Mouse (Mus musculus): ENCODE measurements around the gene Fstl1. TPM values are rescaled to one million over a fixed set of nuclear protein-coding genes. Genes with fewer than 3 reads are reported as not detected.

Gene Fstl1
- polyA plus RNA-seq, 1 experiment from 2014 or later: 683 TPM

DNA sequence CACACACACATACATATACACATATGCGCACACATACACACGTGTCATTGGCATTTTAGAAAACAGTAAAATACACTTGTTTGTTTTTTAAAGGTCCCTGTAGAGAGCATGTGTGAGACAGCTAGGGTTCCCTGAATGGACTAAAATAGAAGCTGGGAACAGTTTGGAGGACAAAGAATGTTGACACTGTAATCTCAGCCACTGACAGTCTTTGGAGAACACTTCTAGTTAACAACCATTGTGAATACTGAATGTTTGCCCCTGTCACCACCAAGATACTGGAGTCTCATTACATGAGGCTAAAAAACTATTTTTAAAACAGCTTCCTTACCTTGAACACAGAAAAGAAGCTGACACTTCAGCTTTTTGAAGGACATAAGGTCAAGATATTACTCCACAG is 19.4 kb upstream of the Fstl1 start:
- ATAC-seq (ENCODE audit: insufficient number of reproducible peaks, insufficient read depth, low FRiP score, low TSS enrichment, low read depth): no peak

DNA sequence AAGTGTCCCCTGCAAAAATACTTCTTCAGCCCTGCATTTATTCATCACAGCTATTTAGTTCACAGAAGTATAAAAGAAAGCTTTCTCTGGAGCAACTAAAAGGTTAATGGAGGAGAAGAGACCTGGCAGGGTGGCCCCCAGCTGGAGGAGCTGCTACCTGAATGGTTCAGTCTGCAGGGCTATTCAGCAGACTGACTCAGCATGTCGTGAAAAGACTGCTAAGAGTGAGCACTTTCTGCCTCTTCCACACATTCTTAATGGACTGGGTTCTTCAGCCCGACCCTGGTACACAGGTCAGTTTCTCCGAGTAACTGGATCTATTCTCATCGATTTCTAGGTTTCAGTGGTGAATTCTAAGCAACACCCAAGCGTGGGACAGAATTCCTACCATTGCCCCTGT is 12.9 kb upstream of the Fstl1 start:
- WGBS: 38% methylated on average over 5 of the region's 5 CpGs

More for the DNA sequence above, 19.4 kb upstream of the Fstl1 start:
- H3K4me1 ChIP-seq: peaks cover 14% of the 10 kb centered on the region
- no peak overlapping the region for H3K4me3 ChIP-seq
- WGBS: 80% methylated on average over 2 of the region's 2 CpGs
- H3K27ac ChIP-seq: no peak overlapping the region
- H3K9me3 ChIP-seq: no peaks in the 10 kb centered on the region
- H3K27me3 ChIP-seq: no peaks in the 10 kb centered on the region
- no peaks in the 10 kb centered on the region for H3K36me3 ChIP-seq
- no peak overlapping the region for H3K4me2 ChIP-seq
- H3K9ac ChIP-seq: no peak overlapping the region

DNA sequence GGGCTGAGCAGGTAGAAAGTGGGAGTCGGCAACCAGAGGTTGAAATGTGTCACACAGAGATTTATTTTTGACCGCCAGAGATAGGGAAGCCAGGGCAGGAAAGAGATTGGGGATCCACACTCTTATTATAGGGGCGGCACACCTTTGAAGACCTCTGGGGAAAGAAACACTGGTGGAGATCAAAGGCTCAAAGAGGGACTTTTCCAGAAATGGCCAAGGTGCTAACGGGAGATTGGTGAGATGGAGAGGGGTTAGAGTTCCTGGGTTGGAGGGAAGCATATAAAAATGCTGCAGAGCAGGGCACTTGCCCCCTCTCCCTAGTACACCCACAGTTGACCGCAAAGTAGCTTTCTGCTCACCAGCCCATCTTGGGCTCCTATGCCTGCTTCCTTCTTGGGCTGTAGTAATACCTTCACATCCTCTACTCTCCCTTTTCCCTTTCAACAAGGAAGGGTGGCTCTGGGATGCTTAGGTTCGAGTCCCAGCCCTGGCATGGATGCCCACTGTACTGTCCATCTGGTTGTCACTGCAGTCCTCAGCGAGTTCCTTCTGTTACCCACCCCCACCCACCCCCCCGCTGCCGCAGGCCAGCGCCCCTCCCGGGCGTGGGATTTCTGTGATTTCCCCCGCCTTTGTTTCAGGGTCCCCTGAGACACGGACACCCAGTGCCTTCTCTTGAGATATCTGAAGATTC is 360 bp upstream of the Fstl1 start:
- Histone ChIP-seq H3K27me3 (no peaks in the 10 kb centered on the region), H3K4me2 (peak overlapping the region; percentile 66), H3K4me1 (peaks cover 38% of the 10 kb centered on the region), H3K36me3 (peaks cover 11% of the 10 kb centered on the region), H3K9ac (peak overlapping the region; percentile 98), H3K27ac (peak overlapping the region; percentile 92), H3K9me3 (no peaks in the 10 kb centered on the region), H3K4me3 (peak overlapping the region; percentile 91)
- peak; percentile 21; the same call in 1 of the 2 replicates for ATAC-seq (ENCODE audit: insufficient number of reproducible peaks, insufficient read depth, low FRiP score, low TSS enrichment, low read depth)
- WGBS: 31% methylated on average over 14 of the region's 14 CpGs

More for the DNA sequence above, 12.9 kb upstream of the Fstl1 start:
- no peak overlapping the region for H3K4me2 ChIP-seq
- no peaks in the 10 kb centered on the region for H3K27me3 ChIP-seq
- H3K27ac ChIP-seq: no peak overlapping the region
- H3K4me1 ChIP-seq: peaks cover 16% of the 10 kb centered on the region
- H3K4me3 ChIP-seq: no peak overlapping the region
- H3K36me3 ChIP-seq: no peaks in the 10 kb centered on the region
- no peaks in the 10 kb centered on the region for H3K9me3 ChIP-seq
- H3K9ac ChIP-seq: no peak overlapping the region
- ATAC-seq (ENCODE audit: insufficient number of reproducible peaks, insufficient read depth, low FRiP score, low TSS enrichment, low read depth): no peak

DNA sequence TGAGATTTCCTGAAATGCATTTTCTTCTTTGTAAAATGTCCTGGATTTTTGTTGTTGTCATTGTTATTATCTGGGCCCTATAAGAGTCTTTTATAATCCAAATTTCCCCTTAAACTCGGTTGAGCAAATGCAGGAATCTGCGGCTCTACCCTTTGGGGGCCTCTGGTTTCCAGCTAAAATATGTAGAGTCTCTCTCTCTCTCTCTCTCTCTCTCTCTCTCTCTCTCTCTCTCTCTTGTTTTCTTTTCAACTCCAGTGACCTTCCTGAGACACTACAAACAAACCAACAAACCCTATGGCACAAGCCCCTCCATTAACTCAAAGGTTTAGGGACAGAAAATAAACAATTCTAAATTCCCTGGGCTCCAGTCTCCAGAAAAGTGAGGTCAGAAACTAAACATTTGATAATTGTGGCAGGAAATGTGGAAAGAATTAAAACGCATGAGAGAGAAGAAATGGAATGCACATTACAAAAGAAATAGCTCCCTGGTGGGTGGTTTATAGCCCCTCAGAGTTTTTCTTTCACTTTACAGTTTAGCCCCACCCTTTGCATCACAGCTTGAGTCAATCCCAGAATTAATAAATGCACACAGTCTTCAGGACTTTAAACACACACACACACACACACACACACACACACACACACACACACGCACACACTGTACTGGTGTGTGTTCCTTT is 1.3 kb downstream of the Fstl1 start:
- peaks cover 22% of the 10 kb centered on the region for H3K36me3 ChIP-seq
- no peaks in the 10 kb centered on the region for H3K27me3 ChIP-seq
- H3K4me1 ChIP-seq: peaks cover 32% of the 10 kb centered on the region
- peak overlapping the region; percentile 98 for H3K9ac ChIP-seq
- ATAC-seq (ENCODE audit: insufficient number of reproducible peaks, insufficient read depth, low FRiP score, low TSS enrichment, low read depth): no peak
- no peaks in the 10 kb centered on the region for H3K9me3 ChIP-seq
- peak overlapping the region; percentile 91 for H3K4me3 ChIP-seq
- 5% methylated on average over 4 of the region's 4 CpGs for WGBS
- peak overlapping the region; percentile 92 for H3K27ac ChIP-seq
- peak overlapping the region; percentile 66 for H3K4me2 ChIP-seq

DNA sequence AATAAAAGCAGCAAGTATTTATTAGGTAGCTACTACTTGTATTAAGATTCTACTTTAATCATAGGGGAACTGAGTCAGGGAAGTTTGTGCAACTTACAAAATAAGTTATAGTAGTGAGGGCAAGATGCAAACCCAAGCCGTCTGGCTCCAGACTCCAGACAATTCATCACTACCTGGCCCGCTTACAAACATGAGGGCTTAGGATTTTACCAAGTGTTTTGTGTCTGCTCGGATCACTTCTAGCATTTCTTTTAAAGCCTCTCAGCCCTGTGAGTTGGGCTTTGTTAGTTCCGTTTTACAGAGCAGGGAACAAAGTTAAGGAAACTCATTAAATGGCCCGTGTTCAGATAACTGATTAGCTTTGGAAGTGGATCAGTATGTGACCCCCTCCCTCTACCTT is 1.9 kb downstream of the Fstl1 start:
- Histone ChIP-seq H3K27ac (peak overlapping the region; percentile 92), H3K4me3 (peak overlapping the region; percentile 91), H3K27me3 (no peaks in the 10 kb centered on the region), H3K9me3 (no peaks in the 10 kb centered on the region), H3K9ac (peak overlapping the region; percentile 98), H3K4me1 (peaks cover 32% of the 10 kb centered on the region), H3K4me2 (peak overlapping the region; percentile 66), H3K36me3 (peaks cover 28% of the 10 kb centered on the region)
- WGBS: 22% methylated on average over 5 of the region's 5 CpGs
- ATAC-seq (ENCODE audit: insufficient number of reproducible peaks, insufficient read depth, low FRiP score, low TSS enrichment, low read depth): no peak

- peaks cover 42% of the 10 kb centered on the region for H3K4me1 ChIP-seq
- H3K27ac ChIP-seq: peak overlapping the region; percentile 92
- WGBS: 67% methylated on average over 7 of the region's 7 CpGs
- peak overlapping the region; percentile 66 for H3K4me2 ChIP-seq
- H3K9ac ChIP-seq: peak overlapping the region; percentile 98
- no peak for ATAC-seq (ENCODE audit: insufficient number of reproducible peaks, insufficient read depth, low FRiP score, low TSS enrichment, low read depth)
- H3K4me3 ChIP-seq: peak overlapping the region; percentile 91
- no peaks in the 10 kb centered on the region for H3K9me3 ChIP-seq
- no peaks in the 10 kb centered on the region for H3K27me3 ChIP-seq
- peaks cover 40% of the 10 kb centered on the region for H3K36me3 ChIP-seq
Observed at GRCm38 (mm10) chr16:37779651-37780280, 3.1 kb downstream of the Fstl1 start.

GRCm38 (mm10) chr16:37780386-37780785 is 3.7 kb downstream of the Fstl1 start:
- Histone ChIP-seq H3K27ac (no peak overlapping the region), H3K4me3 (peak overlapping the region; percentile 8; the same call in 1 of the 2 replicates), H3K9ac (peak overlapping the region; percentile 11), H3K4me1 (peaks cover 48% of the 10 kb centered on the region), H3K4me2 (peak overlapping the region; percentile 66), H3K36me3 (peaks cover 43% of the 10 kb centered on the region), H3K9me3 (no peaks in the 10 kb centered on the region), H3K27me3 (no peaks in the 10 kb centered on the region)
- ATAC-seq (ENCODE audit: insufficient number of reproducible peaks, insufficient read depth, low FRiP score, low TSS enrichment, low read depth): no peak
- 58% methylated on average over 1 of the region's 1 CpGs for WGBS

DNA sequence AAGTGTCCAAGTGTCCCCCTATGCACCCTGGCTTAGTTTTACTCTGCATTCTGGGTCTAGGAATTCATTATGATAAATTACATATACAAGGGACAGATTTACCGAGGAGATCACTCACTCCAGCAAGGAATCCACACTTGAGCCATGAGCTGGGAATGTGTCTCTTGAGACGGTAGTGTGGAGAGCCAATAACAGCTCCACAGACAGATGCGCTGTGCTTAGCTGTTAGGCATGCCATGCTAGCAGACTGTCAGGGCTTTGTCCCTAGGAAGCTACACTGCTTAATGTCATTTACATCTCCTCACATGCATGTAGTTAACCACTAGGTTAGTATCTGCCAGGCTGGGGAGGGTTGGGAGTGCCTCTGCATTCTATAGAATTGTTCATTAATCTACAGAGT is 4.2 kb downstream of the Fstl1 start:
- Histone ChIP-seq H3K9me3 (no peaks in the 10 kb centered on the region), H3K4me3 (peak overlapping the region; percentile 8; the same call in 1 of the 2 replicates), H3K27ac (no peak overlapping the region), H3K9ac (no peak overlapping the region), H3K27me3 (no peaks in the 10 kb centered on the region), H3K36me3 (peaks cover 46% of the 10 kb centered on the region), H3K4me2 (peak overlapping the region; percentile 66), H3K4me1 (peaks cover 54% of the 10 kb centered on the region)
- ATAC-seq (ENCODE audit: insufficient number of reproducible peaks, insufficient read depth, low FRiP score, low TSS enrichment, low read depth): no peak
- 71% methylated on average over 3 of the region's 3 CpGs for WGBS

- Histone ChIP-seq H3K36me3 (peaks cover 56% of the 10 kb centered on the region), H3K4me3 (no peak overlapping the region), H3K9me3 (no peaks in the 10 kb centered on the region), H3K27ac (0 out of 2 replicates have a peak overlapping the region, but pooled peaks have one; percentile 13), H3K9ac (no peak overlapping the region), H3K4me2 (no peak overlapping the region), H3K4me1 (peaks cover 74% of the 10 kb centered on the region), H3K27me3 (no peaks in the 10 kb centered on the region)
- 54% methylated on average over 3 of the region's 3 CpGs for WGBS
- no peak for ATAC-seq (ENCODE audit: insufficient number of reproducible peaks, insufficient read depth, low FRiP score, low TSS enrichment, low read depth)
Observed at GRCm38 (mm10) chr16:37784526-37784925, 7.9 kb downstream of the Fstl1 start.

GRCm38 (mm10) chr16:37787558-37788194 is 11.0 kb downstream of the Fstl1 start:
- H3K36me3 ChIP-seq: peaks cover 41% of the 10 kb centered on the region
- peak overlapping the region; percentile 55 for H3K9ac ChIP-seq

DNA sequence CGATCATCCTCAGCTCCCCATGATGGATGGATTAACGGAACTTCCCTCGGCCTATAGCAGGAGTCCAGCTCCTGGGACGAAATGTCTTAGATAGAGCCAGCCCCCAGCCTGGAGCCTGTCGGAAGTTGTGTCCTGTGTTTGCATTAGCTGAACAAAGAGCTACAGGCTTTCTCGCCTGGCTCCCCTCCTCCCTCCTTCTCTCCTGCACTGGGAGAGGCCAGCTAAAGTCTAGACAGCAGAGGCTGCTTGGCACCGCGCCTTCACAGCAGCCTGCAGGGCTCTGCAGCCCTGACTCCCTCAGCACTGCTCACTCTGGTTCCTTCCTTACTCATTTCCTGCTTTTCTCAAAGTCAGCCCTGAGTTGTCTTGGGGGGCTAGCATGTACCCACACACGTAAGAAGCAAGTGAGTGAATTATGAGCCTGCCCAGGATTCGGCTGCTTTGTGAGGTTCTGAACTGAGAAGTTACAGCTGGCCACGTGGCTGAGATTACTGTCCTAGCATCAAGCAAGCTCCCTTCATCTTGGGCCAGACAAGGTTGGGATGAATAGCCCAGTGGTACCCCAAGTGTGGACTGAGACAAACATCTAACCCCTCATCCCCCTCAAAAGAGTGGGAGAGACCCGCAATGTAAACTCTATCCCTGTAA is 11.8 kb downstream of the Fstl1 start:
- no peaks in the 10 kb centered on the region for H3K27me3 ChIP-seq
- H3K4me1 ChIP-seq: peaks cover 92% of the 10 kb centered on the region
- 14% methylated on average over 12 of the region's 12 CpGs for WGBS
- H3K9me3 ChIP-seq: no peaks in the 10 kb centered on the region
- ATAC-seq (ENCODE audit: insufficient number of reproducible peaks, insufficient read depth, low FRiP score, low TSS enrichment, low read depth): peak; percentile 87
- H3K4me2 ChIP-seq: peak overlapping the region; percentile 38
- peak overlapping the region; percentile 40 for H3K9ac ChIP-seq
- peak overlapping the region; percentile 94 for H3K27ac ChIP-seq
- H3K36me3 ChIP-seq: peaks cover 42% of the 10 kb centered on the region
- no peak overlapping the region for H3K4me3 ChIP-seq

More at GRCm38 (mm10) chr16:37787558-37788194, 11.0 kb downstream of the Fstl1 start:
- ATAC-seq (ENCODE audit: insufficient number of reproducible peaks, insufficient read depth, low FRiP score, low TSS enrichment, low read depth): no peak
- Histone ChIP-seq H3K4me2 (peak overlapping the region; percentile 38), H3K4me1 (peaks cover 84% of the 10 kb centered on the region), H3K9me3 (no peaks in the 10 kb centered on the region), H3K27me3 (no peaks in the 10 kb centered on the region), H3K27ac (peak overlapping the region; percentile 94), H3K4me3 (no peak overlapping the region)
- WGBS: 36% methylated on average over 9 of the region's 9 CpGs

Measured in embryonic facial prominence, embryonic 13.5 days (tissue).